Mouse (Mus musculus) forebrain, embryonic 15.5 days (tissue): Measurements from ENCODE around the gene Fer. TPM values are rescaled to one million over a fixed set of nuclear protein-coding genes. Genes with fewer than 3 reads are reported as not detected.

Experiments
- ATAC-seq: fragments of 200-750 bp; cut with Nextera tagmentation; replicated peaks from 2 replicates; pipeline ENCODE4 v1.8.0; 2017; ENCODE audit warnings: mild to moderate bottlenecking, moderate TSS enrichment, moderate library complexity
- H3K27ac ChIP-seq: fragments of 300-500 bp; sonication (generic); replicated peaks from 2 replicates; pipeline ENCODE4 v1.5.1; 2015; ENCODE audit warnings: mild to moderate bottlenecking, inconsistent platforms
- H3K27me3 ChIP-seq: fragments of 300-500 bp; sonication (generic); 2 replicates; pipeline ENCODE4 v1.6.1; 2015; ENCODE audit warnings: inconsistent platforms
- H3K36me3 ChIP-seq: fragments of 300-500 bp; sonication (generic); 2 replicates; pipeline ENCODE4 v1.6.1; 2015; ENCODE audit warnings: mild to moderate bottlenecking, inconsistent platforms
- H3K4me1 ChIP-seq: fragments of 300-500 bp; sonication (generic); 2 replicates; pipeline ENCODE4 v1.6.1; 2015; ENCODE audit warnings: inconsistent platforms
- H3K4me2 ChIP-seq: fragments of 300-500 bp; sonication (generic); replicated peaks from 2 replicates; pipeline ENCODE4 v1.6.1; 2015; ENCODE audit warnings: mild to moderate bottlenecking, inconsistent platforms
- H3K4me3 ChIP-seq: fragments of 300-500 bp; sonication (generic); 2 replicates; pipeline ENCODE4 v1.5.1; 2015; ENCODE audit warnings: mild to moderate bottlenecking, inconsistent platforms
- H3K9ac ChIP-seq: fragments of 300-500 bp; sonication (generic); replicated peaks from 2 replicates; pipeline ENCODE4 v1.6.1; 2015; ENCODE audit warnings: mild to moderate bottlenecking, inconsistent platforms
- H3K9me3 ChIP-seq: fragments of 300-500 bp; sonication (generic); 2 replicates; pipeline ENCODE4 v1.6.1; 2016; ENCODE audit warnings: inconsistent platforms
- WGBS: fragments of 180-500 bp; shearing (Covaris S2); methylation state at CpG from one replicate; pipeline ENCODE4 v1.1.7; 2015; ENCODE audit warnings: mixed read lengths; 5-methylcytosine and 5-hydroxymethylcytosine counted together
- polyA plus RNA-seq: library from polyadenylated mRNA; unstranded; fragments of >200 nt; fragmentation: Nextera tagmentation; extraction: Ambion mirVana; gene quantifications from 2 replicates; pipeline ENCODE4 v1.2.1, GENCODE M21; 2015

Fer gene
- polyA plus RNA-seq, 1 experiment from 2014 or later = 33.7 TPM

DNA sequence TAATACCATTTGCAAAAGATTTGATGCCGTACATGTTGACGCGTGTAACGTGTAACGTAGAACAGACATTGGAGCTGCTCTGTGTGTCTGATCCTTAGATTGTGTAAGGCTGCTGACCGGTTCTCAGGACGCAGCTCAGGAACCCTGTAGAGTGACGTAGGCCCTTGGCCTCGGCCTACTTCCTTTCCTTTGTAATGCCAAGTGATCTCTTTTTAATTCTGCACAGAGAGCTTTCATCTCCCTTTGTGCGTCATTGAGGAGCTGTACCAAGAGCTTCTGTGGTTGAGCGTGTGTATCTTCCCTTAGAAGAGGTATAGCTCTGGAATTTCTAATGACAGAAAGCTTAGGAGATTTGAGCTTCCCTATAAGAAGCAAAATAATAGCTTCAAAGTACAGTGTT is 190.8 kb downstream of the Fer start:
- Histone ChIP-seq H3K4me1 (no peaks in the 10 kb centered on the region), H3K9ac (no peak overlapping the region), H3K4me2 (no peak overlapping the region), H3K36me3 (no peaks in the 10 kb centered on the region), H3K4me3 (no peak overlapping the region), H3K27me3 (no peaks in the 10 kb centered on the region), H3K9me3 (no peaks in the 10 kb centered on the region), H3K27ac (no peak overlapping the region)
- WGBS = 85% methylated on average over 11 of the region's 11 CpGs
- ATAC-seq = no peak

DNA sequence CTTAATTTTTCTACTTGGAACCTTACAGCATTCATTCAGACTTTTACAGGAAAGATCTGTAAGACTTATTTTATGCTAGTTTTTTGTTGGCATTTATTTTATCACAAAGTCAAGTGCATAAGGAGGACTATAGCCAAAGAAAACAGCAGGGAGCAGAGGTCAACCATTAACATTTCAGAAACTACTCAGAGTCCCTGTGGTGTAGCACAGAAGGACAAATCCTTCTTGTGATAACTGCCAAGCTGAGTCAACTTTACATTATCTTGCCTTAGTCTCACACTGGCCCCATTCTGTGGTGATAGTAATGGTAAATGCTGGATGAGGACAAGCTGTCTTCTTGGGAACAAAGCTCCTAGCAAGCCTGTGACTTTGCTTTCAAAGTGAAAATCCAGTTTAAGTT is 197.7 kb downstream of the Fer start:
- no peaks in the 10 kb centered on the region for H3K27me3 ChIP-seq
- no peak overlapping the region for H3K4me2 ChIP-seq
- no peak for ATAC-seq
- no peaks in the 10 kb centered on the region for H3K9me3 ChIP-seq
- H3K4me3 ChIP-seq = no peak overlapping the region
- H3K36me3 ChIP-seq = peaks cover 3% of the 10 kb centered on the region; the same call in 1 of the 2 replicates
- H3K9ac ChIP-seq = no peak overlapping the region
- H3K4me1 ChIP-seq = no peaks in the 10 kb centered on the region
- no peak overlapping the region for H3K27ac ChIP-seq

DNA sequence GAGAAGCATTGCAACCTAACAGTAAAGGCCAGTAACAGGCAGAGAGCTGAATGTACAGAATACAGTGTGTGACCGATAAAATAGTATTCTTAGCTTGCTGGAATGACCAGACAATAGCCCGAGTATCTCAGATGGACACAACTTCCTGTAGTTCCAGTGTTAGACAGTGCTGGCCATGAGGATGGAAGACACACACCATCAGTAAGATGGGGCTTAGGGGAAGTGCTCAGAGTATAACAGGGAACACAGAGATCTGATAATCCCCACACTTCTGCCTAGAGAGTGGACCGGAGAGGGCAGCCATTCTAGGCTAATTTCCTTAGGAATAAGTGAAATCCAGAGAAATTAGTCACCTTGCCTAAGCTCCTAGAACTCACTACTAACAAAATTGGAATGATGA is 202.4 kb downstream of the Fer start:
- 94% methylated on average over 3 of the region's 3 CpGs for WGBS
- no peak overlapping the region for H3K4me3 ChIP-seq
- ATAC-seq = no peak
- no peaks in the 10 kb centered on the region for H3K27me3 ChIP-seq
- H3K27ac ChIP-seq = no peak overlapping the region
- H3K9me3 ChIP-seq = no peaks in the 10 kb centered on the region
- no peak overlapping the region for H3K4me2 ChIP-seq
- H3K4me1 ChIP-seq = no peaks in the 10 kb centered on the region
- H3K9ac ChIP-seq = no peak overlapping the region
- H3K36me3 ChIP-seq = peaks cover 3% of the 10 kb centered on the region; the same call in 1 of the 2 replicates

DNA sequence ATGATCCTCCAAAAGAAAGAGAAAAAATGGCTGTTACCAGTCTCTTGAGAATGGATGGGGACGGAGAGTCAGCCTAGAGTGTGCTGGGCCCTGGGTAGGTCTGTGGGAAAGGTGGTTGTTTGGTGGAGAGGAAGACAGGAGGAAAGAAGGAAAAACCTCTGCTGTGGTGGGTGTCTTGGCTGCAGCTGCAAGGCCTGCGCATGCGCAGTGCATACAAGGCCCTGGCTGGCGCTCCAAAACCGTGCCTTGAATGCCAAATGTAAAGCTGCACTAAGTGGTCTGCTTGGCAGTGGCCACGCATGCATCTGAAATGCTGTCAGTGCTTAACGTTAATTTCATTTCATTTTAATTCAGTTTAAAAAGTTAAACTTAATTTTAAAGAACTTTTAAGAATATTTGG is 214.5 kb downstream of the Fer start:
- no peak overlapping the region for H3K4me2 ChIP-seq
- ATAC-seq = peak; percentile 87
- no peaks in the 10 kb centered on the region for H3K9me3 ChIP-seq
- H3K4me3 ChIP-seq = no peak overlapping the region
- no peaks in the 10 kb centered on the region for H3K4me1 ChIP-seq
- H3K9ac ChIP-seq = no peak overlapping the region
- H3K36me3 ChIP-seq = no peaks in the 10 kb centered on the region
- no peaks in the 10 kb centered on the region for H3K27me3 ChIP-seq
- WGBS = 64% methylated on average over 7 of the region's 7 CpGs
- H3K27ac ChIP-seq = no peak overlapping the region

DNA sequence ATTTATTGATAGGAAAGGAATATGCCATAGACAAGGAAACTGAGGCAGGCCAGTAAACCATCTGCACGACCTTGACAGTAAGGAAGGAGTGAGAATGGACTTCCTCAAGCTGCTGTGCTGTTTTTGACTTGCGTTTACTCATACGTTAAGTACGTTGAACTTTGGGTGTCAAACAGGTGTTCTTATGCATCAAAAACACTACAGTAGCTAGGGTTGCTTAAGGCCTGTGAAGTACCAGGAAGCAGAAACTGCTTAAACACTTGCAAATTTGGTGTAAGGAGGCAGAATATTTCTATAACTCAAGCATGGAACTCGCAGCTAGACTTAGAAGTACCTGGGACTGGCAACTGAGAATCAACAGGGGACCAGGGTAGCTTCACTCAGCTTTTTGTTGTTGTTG is 221.9 kb downstream of the Fer start:
- WGBS = 94% methylated on average over 5 of the region's 5 CpGs
- Histone ChIP-seq H3K4me1 (no peaks in the 10 kb centered on the region), H3K4me2 (no peak overlapping the region), H3K9ac (no peak overlapping the region), H3K4me3 (no peak overlapping the region), H3K9me3 (no peaks in the 10 kb centered on the region), H3K27ac (no peak overlapping the region), H3K27me3 (no peaks in the 10 kb centered on the region), H3K36me3 (no peaks in the 10 kb centered on the region)
- ATAC-seq = no peak

DNA sequence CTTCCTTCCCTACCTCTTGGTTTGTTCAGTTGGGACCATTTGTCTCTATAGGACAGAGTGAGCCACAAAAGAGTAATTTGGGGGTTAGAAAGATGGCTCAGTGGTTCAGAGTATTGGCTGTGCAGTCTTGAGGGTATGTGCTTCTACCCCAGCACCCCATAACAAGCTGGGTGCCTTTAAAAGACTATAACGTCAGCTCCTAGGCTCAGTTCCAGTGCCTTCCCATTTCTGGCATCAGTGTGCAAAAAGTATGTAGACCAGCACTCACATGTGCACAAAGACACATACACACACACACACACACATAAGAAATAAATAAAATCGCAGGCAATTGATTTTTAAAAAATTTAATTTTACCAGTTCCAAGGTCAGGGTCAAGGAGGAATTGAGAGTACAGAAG is 222.6 kb downstream of the Fer start:
- WGBS = 86% methylated on average over 2 of the region's 2 CpGs
- no peaks in the 10 kb centered on the region for H3K4me1 ChIP-seq
- no peaks in the 10 kb centered on the region for H3K27me3 ChIP-seq
- no peak overlapping the region for H3K4me2 ChIP-seq
- no peaks in the 10 kb centered on the region for H3K36me3 ChIP-seq
- no peak for ATAC-seq
- H3K4me3 ChIP-seq = no peak overlapping the region
- H3K9ac ChIP-seq = no peak overlapping the region
- H3K27ac ChIP-seq = no peak overlapping the region
- no peaks in the 10 kb centered on the region for H3K9me3 ChIP-seq

DNA sequence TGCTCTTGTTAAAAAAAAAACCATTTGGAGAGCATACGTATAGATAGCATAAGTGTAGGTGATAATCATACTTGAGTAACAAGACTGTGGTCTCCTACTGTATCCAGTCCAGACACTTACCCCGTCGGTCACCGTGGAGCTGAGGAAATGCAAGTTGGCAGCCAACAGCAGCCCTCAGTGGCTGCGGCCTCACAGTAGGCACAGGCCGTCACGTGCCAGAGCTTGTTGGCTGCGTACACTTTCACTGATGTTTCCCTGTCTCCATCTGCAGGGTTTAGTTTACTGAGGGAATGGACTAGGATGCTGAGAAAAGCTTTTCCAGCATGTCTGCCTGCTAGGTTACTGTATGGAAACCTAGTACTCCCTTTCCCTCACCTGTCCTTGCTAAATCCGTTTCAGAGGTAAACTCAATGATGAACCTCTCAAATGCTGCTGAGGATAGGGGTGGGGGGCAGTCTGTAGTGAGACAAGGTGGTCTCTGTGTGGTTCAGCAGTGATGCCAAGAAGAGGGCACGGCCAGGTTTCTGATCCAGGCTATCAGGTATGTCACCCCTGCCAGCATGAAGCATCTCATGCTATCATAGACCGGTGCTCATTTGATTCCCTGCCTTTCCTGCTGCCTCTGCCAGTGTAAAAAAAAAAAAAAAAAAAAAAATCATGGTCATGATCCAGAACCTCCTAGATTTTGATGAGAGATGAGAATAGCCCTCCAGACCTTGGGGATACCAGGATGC is 224.2 kb downstream of the Fer start:
- Histone ChIP-seq H3K4me2 (no peak overlapping the region), H3K36me3 (no peaks in the 10 kb centered on the region), H3K27me3 (no peaks in the 10 kb centered on the region), H3K4me3 (no peak overlapping the region), H3K4me1 (no peaks in the 10 kb centered on the region), H3K9ac (no peak overlapping the region), H3K27ac (no peak overlapping the region), H3K9me3 (no peaks in the 10 kb centered on the region)
- 81% methylated on average over 11 of the region's 11 CpGs for WGBS
- no peak for ATAC-seq

DNA sequence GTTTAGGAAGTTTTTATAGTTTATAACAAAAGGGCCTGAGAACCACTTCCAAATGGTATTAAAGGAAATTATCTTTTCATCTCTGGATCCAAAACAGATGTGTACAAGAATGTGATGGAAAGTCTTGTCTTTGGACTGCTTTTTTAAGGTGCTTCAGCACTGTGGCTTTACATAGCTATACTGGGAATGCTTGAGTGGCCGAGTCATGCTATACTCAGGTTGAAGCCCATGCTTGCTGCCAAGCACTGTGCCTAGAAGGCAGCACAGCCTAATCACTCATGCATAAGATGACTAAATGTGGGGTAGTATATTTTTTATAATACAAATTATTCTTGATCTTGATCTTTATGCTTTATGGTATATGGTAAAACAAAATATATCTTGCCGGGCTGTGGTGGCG is 225.0 kb downstream of the Fer start:
- no peak overlapping the region for H3K27ac ChIP-seq
- no peaks in the 10 kb centered on the region for H3K27me3 ChIP-seq
- H3K9me3 ChIP-seq = no peaks in the 10 kb centered on the region
- no peaks in the 10 kb centered on the region for H3K36me3 ChIP-seq
- H3K4me1 ChIP-seq = no peaks in the 10 kb centered on the region
- H3K4me3 ChIP-seq = no peak overlapping the region
- H3K4me2 ChIP-seq = no peak overlapping the region
- no peak for ATAC-seq
- 93% methylated on average over 3 of the region's 3 CpGs for WGBS
- no peak overlapping the region for H3K9ac ChIP-seq

DNA sequence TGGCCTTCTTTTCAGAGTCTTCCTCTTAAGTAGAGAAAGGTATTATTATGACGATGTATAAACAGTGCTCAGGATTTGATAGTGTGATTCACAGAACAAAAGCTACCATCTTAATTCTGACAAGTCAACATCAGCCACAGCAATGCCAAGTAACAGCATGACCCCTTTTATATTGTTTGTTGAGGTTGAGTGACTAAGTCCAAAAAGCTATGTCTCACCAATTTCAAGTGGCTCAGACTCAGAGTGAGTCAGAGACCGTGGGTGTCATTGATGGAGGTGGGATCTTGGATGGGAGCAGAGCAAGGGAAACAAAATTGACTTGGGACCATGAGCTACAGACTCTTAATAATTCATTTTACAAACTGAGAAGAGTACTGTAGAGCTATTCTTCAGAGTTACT is 230.9 kb downstream of the Fer start:
- Histone ChIP-seq H3K27me3 (no peaks in the 10 kb centered on the region), H3K27ac (no peak overlapping the region), H3K36me3 (no peaks in the 10 kb centered on the region), H3K4me3 (no peak overlapping the region), H3K4me1 (peaks cover 8% of the 10 kb centered on the region; the same call in 1 of the 2 replicates), H3K4me2 (no peak overlapping the region), H3K9ac (no peak overlapping the region), H3K9me3 (no peaks in the 10 kb centered on the region)
- 82% methylated on average over 2 of the region's 2 CpGs for WGBS
- no peak for ATAC-seq

DNA sequence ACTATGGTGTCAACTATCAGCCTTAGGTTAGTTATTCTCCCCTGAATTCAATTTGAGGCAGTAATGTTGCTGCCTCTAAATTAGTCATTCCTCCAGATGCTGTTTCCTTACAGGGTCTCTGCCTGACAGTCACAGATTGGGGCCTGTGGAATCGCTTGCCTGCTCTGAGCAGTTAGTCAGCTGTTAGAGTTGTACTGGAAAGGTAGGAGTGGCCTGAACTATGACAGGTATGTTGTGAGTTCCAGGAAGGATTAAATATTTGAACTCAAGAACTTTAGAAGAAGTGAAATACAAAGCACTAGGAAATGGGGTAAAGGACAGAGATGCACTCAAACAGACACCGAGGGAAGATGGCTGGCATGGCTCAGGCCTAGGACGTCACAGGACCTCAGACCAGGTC is 233.9 kb downstream of the Fer start:
- no peaks in the 10 kb centered on the region for H3K36me3 ChIP-seq
- H3K9ac ChIP-seq = no peak overlapping the region
- WGBS = 92% methylated on average over 3 of the region's 3 CpGs
- ATAC-seq = no peak
- H3K9me3 ChIP-seq = no peaks in the 10 kb centered on the region
- no peak overlapping the region for H3K27ac ChIP-seq
- no peak overlapping the region for H3K4me2 ChIP-seq
- no peaks in the 10 kb centered on the region for H3K27me3 ChIP-seq
- H3K4me3 ChIP-seq = no peak overlapping the region
- H3K4me1 ChIP-seq = peaks cover 8% of the 10 kb centered on the region

DNA sequence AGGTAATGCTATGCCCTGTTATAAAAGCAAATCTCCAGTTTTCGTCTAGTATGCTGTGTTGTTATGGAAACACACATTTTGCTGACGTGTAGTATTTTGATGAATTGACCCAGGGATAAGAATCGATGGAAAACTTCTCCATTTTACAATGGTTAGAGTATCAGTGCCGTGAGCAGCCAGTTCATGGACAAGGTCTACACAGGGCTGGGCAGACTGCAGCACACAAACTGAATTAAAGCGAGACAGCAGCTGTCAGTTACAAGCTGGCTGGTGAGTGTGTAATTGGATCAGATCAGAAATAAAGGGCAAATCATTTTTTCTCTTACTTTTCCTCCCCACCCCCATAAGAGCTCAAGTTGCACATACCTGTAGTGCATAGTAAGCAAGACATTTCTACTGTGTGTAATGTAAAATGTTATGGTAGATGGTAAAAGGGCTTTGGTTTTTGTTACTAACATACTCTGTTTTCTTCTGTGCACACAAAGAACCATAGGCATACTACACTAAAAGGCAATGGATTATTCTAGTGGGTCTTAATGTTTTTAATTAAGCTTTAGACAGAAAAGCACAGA is 235.0 kb downstream of the Fer start:
- Histone ChIP-seq H3K9ac (no peak overlapping the region), H3K9me3 (no peaks in the 10 kb centered on the region), H3K4me2 (no peak overlapping the region), H3K36me3 (no peaks in the 10 kb centered on the region), H3K4me3 (no peak overlapping the region), H3K4me1 (peaks cover 8% of the 10 kb centered on the region), H3K27ac (0 out of 2 replicates have a peak overlapping the region, but pooled peaks have one; percentile 24), H3K27me3 (no peaks in the 10 kb centered on the region)
- peak; percentile 51 for ATAC-seq
- WGBS = 48% methylated on average over 5 of the region's 5 CpGs

DNA sequence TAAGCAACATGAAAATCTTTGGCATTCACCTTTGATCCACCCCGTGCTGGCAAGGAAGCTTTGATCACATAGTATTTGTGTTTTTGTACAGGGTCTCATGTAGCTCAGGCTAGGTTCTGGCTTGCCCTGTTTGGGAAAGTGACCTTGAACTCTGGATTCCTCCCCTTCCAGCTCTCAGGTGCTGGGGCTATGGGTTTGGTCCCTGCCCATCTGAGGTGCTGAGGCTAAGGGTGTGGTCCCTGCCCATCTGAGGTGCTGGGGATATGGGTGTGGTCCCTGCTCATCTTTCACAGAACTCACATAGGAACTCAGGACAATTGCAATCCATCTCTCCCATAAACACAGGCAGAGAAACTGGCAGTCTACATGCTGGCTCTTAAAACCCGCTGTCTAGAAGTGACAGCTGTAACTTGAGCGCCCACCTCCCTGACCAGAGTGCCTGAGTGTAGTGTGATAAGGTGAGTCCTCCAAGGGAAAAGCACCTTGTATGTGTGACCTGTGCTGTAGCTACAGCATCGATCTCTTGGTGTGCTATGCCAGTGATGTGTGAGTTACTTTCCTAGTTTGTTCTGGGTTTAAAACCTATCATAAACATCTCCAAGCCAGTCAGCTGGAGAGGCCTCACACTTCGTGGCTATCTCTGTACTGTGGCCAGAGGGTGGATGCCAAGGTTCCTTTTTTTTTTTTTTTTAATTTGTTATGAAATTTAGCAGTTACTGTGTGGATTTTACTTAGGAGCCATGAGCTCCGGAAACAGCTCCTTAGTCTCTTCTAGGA is 236.7 kb downstream of the Fer start:
- WGBS = 81% methylated on average over 6 of the region's 6 CpGs

More for the DNA sequence above, 236.7 kb downstream of the Fer start:
- Histone ChIP-seq H3K4me2 (no peak overlapping the region), H3K9me3 (no peaks in the 10 kb centered on the region), H3K9ac (no peak overlapping the region), H3K36me3 (no peaks in the 10 kb centered on the region), H3K27me3 (no peaks in the 10 kb centered on the region), H3K27ac (no peak overlapping the region), H3K4me3 (no peak overlapping the region), H3K4me1 (peaks cover 8% of the 10 kb centered on the region)
- ATAC-seq = 0 out of 2 replicates have a peak, but pooled peaks have one; percentile 16
